Mouse (Mus musculus) kidney, adult 8-10 months (tissue): ENCODE data around the gene Arhgef28.
A peak's percentile ranks its signal among the peaks of the same experiment; 100 is the strongest.
"Not testable (repeated sequence)": the region's sequence is repeated elsewhere in the genome, so short reads cannot be mapped to it uniquely, and the experiment has no call there.

Experiments used
- DNase-seq, 2 experiments: peaks; one replicate each; pipeline ENCODE4 v3.0.0; 2022

The Arhgef28 gene

DNA sequence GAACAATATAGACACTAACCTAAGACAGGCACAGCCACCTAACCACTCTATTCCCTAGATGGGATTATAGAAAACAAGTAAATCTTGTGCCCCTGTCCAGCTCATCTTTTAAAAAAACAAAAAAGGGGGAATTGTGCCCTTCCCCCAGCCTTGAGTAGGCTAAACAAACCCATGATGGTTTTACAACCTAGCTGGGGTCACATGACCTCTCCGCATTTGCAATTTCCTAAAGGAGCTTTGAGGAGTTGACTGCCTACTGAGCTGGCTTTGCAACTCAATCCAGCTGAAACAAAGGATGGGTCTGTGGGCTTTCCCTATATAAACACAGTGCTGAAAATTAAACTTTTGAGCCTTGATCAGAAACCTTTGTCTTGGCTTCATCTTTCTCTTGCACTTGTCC is 146.1 kb downstream of the Arhgef28 start:
- DNase-seq, result not testable (repeated sequence)

DNA sequence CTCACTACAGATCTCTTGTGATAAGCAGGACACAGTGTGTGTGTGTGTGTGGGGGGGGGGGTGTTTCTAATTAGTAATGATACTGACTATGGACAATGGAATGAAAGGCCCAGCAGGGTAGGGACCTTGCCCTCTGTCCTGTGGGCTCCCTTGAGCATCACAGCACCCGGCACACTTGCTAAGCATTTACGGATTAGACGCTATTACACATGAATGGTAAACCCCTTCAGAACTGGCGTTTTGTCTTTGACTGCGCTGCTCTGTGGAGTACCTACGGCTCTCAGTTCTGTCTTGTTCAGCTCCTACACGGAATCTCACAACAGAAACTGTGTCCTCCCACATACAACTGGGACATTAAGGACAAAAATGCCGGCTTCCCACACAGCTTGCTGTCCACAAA is 151.0 kb downstream of the Arhgef28 start:
- no peak for DNase-seq

DNA sequence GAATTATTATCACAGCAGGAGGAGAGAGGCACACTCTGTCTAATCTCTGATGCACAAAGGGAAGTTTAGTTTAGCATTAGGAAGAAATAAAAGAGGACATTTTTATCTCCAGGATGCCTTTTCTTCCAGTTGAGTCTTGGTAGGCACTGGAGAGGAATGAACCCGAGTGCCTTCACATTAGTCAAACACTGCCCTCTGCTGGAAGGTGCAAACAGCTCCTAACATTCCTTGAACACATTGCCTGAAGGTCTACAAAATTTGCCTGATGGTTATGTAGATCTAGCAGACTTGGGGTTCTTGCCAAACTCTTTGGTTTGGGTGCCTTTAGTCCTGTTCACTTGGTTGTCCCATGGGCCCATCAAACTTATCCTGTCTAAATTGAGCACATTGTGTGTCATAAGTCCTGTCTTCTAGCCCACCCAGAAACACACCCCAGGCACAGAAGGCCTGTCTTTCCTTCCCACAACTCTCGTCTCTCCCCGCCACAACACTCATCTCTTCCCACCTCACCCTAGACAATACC is 165.6 kb downstream of the Arhgef28 start:
- peak; percentile 44 to 66 for DNase-seq

DNA sequence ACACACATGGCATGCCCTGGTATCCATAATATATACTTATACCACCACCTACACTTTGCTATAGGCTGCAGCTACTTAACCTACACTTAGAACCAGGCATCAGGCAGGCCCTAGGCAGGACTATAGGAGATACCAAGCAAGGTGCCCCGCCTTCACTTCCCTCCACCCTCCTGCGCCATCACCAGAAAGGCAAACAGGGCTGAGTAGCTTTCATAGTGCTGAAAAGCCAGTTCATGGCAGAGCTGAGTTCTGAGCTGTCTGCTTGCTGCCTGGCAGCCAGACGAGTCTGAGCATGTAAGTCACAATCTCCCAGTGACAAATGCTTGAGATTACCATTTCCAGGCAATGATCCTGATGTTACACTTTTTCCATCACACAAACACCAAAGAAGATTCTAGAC is 167.5 kb downstream of the Arhgef28 start:
- DNase-seq, result no peak

DNA sequence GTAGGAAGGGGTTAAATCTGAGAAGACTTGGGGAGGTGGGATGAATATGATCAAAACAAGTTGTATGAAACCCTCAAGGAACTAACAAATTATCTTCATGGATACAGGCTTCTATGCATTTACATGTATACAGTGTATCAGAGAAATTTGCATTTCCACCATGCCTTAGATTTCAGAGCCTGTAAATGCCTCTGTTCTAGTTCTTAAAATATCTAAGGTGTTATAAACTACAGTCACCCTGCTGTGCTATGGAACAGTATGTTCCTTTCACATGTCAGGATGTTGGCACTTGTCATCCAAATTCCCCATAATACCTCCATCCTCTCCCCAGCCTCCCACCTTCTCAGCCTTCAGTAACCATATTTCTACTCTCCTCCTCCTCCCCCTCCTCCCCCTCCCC is 168.5 kb downstream of the Arhgef28 start:
- no peak for DNase-seq

DNA sequence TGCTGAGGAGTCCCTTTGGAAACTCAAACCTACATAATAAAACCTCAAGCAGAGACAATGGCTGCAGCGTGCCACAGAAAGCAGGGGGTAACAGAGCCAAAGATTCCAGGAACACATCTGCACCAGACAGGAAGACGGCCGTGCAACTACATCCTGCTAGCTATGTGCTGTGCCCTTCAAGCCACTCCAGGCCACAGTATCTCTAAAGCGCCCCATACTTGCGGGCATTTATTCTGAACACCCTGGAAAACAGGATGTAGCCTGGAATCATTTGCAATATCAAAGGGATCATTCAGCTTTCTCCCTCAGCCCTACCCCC is 174.6 kb downstream of the Arhgef28 start:
- no peak for DNase-seq

DNA sequence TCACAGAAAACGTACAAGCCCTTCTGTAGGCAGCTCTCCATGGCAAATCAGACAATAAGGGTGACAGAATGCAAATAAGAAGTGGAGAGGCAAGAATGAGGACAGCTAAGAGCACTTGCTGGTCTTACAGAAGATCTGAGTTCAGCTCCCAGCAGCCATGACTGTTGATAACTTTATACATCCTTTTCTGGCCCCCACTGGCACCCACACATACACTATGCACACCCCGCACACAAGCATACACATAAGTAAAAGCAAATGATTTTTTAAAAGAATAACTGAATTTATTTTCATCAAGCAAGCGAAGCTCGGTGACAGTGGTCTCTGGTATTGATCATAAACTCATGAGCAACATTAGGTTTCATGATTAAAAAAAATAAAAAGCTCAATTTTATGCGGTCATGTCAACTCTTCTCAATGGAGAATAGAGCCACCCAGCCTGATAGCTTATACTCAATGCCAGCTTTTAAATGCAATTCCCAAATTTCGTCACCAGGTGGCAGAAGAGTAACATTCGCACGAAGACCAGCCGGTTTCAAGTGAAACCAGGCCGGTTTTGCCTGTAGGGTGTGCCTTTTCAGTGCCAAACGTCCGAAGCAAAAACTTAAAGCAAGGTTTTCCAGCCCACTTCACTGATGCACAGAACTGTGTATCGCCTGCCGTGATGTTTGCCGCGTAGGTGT is 175.1 kb downstream of the Arhgef28 start:
- peak; percentile 76 to 89 for DNase-seq

DNA sequence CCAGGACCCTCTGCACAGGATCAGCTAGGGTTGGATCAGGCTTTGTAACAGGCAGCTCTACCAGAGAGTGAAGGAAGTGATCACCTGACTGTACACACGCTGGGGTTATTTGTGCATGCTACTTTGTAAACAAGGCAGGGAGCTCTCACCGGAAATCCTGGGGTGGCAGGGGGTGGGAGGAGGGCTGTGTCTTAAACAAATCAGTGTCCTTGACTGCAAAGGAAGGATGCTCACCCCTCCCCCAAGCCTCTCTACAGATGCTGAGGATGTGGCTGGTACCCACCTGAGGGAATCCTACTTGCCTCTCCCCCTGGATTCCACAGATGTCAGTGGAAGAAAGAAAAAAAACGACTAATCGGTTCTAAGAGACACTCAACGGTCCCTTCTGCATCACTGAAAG is 176.2 kb downstream of the Arhgef28 start:
- no peak for DNase-seq

DNA sequence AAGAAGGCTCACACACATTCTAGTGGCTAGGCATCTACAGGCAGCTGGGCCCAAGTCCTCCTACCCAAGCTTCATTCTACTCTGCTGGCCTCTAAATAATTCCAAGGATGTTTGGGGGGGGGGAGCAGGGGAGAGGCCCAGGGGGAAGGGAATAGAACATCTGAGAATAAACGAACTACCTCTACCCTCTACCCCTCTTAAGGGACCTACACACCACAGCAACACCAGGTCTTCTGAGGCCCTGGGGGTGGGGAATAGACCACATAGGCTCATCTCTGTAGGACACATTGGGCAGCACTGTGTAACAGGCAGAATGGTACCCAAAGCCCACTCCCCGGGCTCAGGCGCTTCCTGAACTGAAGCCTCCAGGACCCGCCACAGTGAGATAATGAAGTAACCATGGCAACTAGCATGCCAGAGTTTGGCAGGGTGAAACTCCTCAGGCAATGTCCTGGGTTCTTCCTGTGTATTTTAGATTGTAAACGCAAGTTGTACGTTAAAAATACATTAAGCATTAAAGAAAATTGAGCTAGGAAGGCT is 177.5 kb downstream of the Arhgef28 start:
- no peak for DNase-seq

DNA sequence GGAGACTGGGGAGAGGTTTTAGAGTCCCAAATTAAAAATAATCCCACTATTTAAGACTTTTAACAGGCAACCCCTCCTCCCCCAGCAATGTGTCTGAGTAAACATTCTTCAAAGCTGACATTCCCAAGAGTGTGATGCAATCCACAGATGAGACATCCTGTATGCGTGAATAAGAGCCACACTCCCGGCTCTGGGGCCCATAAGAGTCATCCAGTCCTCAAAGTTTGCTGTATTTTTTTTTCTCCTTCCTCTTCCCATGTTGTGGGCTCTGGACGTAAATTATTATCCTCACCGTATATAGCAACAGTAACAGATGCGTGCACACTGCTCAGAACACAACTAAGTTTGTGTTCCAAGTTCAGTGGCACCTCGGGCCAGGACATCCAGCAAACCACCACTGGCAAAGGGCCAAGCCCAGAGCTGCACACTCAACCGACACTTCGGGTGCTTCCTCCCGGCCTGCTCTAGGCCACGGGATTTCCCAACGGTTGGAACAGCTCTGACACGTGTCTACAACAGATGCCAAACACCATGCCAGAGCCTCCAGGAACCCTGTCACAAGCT is 178.5 kb downstream of the Arhgef28 start:
- peak; percentile 69 to 74 for DNase-seq

DNA sequence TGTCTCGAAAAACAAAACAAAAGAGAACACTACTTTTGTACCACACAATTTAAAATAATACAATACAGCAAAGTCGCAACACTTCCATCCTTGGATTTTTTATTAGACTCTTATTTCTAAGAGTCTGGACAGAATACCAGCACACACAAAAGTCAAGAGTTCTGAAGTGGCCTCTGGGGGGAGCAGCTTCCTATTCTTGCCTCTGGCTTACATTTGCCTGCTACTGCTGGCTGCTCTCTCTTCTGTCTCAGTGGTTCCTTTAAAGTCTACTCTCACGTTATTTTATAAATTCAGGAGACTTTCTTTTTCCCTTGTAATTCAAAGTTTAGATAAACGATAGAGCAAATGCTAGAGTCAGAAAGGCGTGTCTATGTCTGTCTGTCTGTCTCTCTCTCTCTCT is 179.1 kb downstream of the Arhgef28 start:
- DNase-seq, result no peak

DNA sequence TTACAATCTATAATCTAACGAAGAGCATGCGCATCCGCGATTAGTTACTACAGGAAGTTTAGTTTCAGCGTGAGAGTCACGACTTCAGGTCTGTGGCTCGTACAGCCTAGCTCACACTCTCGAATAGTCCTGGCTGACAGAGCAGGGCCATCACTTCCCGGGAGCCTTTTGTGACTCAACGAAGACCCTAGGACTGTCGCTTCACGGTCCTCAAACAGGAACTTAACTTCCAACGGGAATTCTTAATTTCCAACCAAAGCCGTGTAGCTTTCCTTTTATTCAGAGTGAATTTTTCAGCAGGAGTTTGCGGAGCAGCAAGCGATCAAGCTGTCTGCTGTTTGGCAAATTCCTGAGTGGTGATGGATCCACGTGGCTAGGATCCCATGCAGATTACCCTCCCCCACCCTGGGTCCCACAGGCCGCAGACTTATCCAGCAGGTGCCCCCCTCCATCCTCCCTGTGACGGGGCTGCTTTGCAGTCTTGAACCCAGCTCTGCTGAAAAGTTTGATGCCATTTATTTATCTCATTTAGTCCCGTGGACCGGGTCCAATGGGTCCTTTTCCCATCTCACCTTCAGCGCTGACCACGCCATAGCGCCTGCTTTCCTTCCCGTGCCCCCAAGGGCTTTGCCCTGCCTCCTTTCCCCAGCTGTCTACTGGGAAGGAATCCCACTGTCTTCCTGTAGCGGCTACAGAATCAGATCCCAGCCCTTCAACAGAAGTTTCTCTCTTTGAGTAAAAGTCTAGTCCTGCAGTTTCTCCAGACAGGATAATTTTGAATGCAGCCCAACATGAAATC is 180.3 kb downstream of the Arhgef28 start:
- no peak for DNase-seq

DNA sequence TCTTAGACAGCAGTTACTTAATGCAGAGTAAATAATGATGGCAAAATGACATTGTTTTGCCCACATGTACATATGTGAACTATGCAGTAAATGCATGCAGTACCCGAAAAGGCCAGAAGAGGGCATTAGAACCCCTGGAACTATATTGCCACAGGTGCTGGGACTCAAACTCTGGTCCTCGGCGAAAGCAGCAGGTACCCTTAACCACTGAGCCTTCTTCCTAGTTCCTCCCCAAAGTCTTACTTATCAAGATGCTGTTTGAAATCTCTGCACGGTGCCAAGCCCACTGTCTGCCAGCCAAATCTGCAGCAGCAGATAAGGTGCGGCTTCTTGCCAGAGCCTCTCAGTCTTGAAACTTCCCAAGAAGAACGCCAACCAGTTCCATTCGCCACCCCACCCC is 181.1 kb downstream of the Arhgef28 start:
- DNase-seq, result no peak

DNA sequence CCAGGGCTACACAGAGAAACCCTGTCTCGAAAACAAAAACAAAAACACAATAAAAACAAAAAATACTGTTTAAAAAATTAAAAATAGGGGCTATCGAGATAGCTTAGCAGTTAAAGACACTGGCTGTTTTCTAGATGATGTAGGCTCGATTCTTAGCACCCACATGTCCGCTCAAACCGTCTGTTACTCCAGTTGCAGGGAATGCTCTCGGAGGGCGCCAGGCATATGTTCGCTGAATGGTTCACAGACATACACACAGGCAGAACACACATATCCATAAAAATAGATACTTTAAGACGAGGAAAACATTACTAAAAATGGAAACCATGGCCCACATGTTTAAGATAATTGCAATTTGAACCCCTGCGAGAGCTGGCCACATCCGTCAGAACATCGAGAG is 181.6 kb downstream of the Arhgef28 start:
- DNase-seq, result no peak

DNA sequence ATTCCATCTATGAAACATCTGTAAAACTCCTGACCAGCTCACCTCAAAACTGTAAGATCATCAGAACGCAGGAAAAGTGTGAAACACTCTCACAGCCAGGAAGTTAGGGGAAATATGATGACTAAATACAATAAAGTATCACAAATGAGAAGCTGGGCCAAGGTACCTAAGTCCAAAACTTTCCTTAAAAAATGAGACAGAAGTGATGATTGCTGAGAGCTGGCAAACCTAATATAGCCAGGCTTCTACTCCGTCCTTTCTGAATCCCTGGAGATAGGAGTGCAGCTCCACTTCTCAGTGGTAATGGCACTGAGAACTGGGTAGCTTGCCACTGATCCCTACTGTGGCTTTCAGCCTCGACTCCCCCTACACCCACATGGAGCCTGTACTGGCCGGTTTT is 184.3 kb downstream of the Arhgef28 start:
- no peak for DNase-seq

DNA sequence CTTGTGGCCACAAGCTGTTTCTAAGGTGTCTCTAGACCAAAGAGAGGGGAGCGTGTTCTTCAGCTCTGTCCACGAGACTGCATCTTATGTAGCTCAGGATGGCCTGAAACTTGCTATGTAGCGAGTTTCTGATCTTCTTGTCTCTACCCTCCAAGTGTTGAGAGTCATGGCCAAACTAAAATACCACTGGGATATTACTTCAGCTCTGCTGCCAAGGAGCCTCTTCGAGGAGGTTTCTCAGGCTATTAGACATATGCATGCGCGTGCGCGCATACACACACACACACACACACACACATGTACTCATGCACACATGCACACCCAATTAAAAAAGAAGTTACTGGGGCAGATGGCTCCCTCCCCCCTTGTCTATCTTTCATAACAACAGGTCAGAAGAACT is 187.4 kb downstream of the Arhgef28 start:
- not testable (repeated sequence) for DNase-seq

DNA sequence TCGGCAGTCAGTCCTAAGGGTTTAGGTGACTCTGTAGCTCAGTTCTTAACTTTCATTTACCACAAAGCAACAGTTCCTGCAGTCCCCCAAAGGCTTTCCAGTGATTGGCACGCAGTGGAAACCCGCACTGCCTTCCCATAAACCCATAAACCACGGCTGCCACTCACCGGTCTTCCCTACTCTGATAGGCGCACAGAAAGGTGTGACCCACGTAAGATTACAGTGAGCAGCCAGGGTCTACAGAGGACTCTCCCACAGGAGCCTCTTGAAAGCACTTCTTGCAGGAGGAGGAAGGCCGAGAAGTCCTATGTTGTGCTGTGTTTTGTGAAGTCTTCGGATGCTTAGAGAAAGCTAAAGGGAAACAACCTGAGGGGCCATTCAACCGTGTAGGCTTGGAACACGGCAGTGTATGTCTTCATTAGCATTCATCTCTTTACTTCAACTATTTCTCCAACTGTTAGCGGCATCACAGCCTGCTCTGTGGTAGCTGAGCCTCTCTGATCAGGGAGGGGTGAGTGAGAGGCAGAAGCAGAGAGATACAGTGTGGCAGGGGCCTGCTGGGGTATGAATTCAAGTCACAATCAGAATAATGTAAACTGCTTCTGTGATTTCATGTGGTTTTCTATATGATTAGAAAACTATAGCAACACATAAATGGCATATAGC is 189.2 kb downstream of the Arhgef28 start:
- peak; percentile 61 to 62 for DNase-seq

DNA sequence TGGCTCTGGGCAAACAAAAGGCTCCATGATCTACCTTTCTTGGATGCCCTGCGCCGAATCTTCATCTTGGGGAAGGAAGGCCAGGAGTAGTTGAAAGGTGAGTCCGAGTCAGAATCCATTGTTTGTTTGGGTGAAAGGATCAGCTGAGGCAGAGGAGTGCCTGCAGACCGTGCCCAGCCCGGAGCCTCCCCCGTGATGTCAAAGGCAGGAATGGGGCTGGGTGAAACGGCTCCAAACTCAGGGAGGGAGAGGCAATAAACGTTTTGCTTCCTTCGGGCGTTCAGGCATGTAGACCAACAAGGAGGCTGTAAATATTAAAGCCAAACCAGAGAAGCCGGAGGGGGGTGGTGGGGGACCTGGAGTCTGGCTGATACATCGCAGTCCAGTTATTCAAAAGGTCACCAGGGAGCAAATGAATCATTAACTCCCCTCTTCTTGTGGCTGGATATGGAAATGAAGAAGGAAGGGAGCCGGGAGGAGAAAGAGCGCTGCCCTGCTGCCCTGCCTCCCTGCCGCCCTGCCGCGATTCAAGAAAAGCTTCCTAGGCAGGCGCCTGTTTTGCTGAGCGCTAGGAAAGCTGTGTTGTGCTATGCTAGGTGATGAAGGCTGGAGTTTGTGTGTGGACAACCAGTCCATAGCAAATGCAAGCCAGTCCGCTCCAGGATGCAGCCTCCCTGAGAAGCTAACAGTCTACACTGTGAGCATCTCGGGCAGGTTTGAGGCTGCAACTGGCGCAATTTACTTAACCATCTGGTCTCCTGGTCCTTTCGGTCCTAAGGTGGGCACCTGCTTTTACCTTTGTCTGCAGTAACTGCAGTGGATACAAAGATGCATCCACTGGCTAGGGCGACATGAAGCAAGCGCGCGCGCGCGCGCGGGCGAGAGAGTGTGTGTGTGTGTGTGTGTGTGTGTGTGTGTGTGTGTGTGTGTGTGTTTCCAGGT is 190.0 kb downstream of the Arhgef28 start:
- DNase-seq, result peak; percentile 91 to 97

DNA sequence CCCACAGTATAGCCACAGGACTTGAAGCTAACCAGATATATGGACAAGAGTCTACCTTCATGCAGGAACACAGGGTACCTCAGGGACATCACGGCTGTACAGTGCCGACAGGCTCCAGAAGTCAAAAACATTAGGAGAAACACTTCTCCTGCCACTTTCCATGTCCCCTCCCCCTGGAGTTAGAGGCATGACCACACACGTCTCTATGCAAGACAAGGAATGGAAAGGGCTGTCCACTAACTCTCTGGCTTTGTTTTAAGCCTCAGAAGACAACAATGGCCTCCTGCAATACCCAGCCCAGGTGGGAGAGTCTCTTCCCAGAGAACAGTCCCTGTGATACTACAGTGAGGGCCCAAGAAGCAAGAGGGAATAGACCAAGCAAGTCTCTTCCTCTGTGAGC is 191.3 kb downstream of the Arhgef28 start:
- DNase-seq, result peak; percentile 56 to 63

DNA sequence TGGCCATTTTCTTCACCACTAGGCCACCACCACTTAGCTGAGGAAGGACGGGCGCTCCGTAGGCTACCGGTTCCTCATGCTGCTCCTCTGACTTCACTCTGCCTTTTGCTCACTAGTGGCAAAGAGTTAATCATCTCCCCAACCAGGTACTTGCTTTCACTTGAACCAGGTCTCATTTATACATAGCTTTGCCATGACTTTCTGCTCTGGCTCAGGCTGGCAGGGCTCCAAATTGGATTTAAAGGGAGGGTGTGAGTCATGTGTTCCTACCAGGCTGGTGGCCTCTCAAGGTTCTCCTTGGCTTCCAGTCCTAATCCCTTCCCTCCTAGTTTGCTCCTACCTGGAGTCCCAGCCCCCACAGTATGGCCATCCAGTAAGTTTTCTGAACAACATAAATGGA is 192.5 kb downstream of the Arhgef28 start:
- DNase-seq, result peak; percentile 90 to 96

DNA sequence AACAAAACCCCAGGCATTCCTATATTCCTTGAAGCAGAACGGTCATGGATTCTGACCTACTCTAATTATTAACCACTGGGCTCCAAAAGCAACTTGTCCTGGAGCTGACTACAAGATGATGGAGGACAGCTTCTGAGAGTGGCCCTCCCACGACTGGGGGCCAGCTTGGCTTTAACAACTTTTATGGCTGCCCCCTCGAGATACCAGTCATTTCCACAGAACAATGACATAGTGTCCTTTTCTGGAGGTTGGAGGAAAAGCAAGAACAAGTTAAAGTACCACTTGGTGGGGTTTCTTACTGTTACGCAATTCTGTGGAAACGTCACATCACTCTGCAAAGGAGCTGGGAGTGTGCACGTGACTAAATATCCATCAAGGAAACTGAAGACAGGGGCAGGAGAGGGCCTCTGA is 194.3 kb downstream of the Arhgef28 start:
- peak; percentile 74 to 89 for DNase-seq

DNA sequence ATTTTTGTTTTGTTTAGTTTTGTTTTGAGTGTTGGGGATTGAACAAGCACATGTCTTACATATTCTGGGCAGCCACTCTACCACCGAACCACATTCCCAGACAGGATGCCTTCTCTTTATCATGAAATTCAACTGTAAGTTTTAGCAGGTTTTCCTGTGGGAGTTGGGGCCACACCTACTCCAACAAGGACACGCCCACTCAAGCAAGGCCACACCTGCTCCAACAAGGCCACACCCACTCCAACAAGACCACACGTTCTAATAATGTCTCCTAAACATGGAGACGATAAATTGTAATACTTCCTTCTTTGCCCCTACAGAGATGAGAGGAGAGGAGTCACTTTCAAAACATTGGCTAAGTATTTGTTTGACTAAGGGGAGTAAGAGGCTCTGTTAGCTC is 197.2 kb downstream of the Arhgef28 start:
- no peak for DNase-seq
